Mouse (Mus musculus) heart, adult 10 weeks (tissue): ENCODE results near the gene Gm13178. TPM values are rescaled to one million over a fixed set of nuclear protein-coding genes. Genes with fewer than 3 reads are reported as not detected.

Experiments used
- polyA plus RNA-seq: library from polyadenylated mRNA; stranded (reverse); fragments of 350-450 nt; fragmentation: Illumina TruSeq; extraction: RNeasy Lipid Tissue Mini Kit (QIAGEN cat#74804); gene quantifications from one replicate; pipeline ENCODE4 v1.2.3, GENCODE M21; 2014; ENCODE audit warnings: low read depth, low replicate concordance

Gm13178 gene
- not detected for polyA plus RNA-seq

GRCm38 (mm10) chr4:144721304-144721703, at the start of gene Gm13178:
Gm13178 (minus strand) TSS chr4:144721404.

GRCm38 (mm10) chr4:144686268-144686667, 34.9 kb downstream of the Gm13178 start, which contains the start of gene Gm436:
Gm436 (minus strand) TSS chr4:144686368.

Other genes starting within 250 kb of the Gm13178 start
- not detected for gene 9430007A20Rik, start 201.6 kb downstream of the Gm13178 start, polyA plus RNA-seq
- gene Gm13124, start 156.3 kb downstream of the Gm13178 start, polyA plus RNA-seq = not detected
- not detected for gene Aadacl4, start 107.7 kb downstream of the Gm13178 start, polyA plus RNA-seq
- gene Gm436, start 35.0 kb downstream of the Gm13178 start, polyA plus RNA-seq = not detected
- not detected for gene Gm438, start 65.2 kb upstream of the Gm13178 start, polyA plus RNA-seq
- 80.0 TPM for gene Dhrs3, start 171.4 kb upstream of the Gm13178 start, polyA plus RNA-seq